Mouse (Mus musculus) left cerebral cortex, adult 9 months (tissue): ENCODE measurements around the gene Ank3.
A peak's percentile ranks its signal among the peaks of the same experiment; 100 is the strongest.
"Not testable (repeated sequence)": the region's sequence is repeated elsewhere in the genome, so short reads cannot be mapped to it uniquely, and the experiment has no call there.

Source experiments
- DNase-seq, 2 experiments: peaks; one replicate each; pipeline ENCODE4 v3.0.0; 2022; ENCODE audit warnings: low spot score in 2 of 2

Gene Ank3

DNA sequence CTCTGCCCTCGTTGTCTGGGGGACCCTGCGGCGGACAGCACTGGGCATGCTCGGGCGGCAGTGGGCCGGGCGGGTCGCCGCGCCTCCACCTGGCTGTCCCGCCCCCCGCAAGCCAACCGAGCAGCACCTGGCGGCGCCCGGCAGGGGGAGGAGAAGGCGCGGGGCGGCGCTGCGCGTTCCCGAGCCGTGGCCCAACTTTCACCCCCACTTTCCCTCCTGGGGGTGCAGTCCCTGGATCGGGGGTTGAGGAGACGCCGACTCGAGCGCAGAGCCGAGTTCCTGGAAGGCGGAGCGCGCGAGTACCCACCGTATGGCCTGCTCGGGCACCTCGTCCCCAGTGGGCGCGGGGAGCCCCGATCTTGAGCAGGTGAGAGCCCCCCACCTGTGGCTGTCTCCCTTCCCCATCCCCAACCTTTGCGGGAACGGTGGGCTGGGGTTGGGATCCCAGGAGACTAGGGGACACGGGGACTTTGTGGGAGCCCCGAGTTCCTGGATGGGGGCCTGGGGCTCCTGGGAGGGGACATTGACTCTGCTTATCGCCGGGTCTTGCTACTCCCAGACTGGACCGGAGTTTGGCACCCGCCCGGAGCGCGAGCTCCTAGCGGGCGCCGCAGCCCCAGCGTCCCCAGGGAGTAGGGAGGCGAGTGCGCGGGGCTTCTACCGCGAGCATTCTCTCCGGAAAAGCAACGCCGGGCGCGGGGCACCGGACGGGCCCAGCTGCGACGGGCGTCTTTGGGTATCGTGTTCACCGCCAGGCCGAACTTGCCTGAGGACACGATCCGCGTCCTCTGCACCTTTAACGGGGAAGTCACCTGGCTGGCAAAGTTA, at the start of gene Ank3:
TSS of gene Ank3 (plus strand) at position 11 of the 828 bp plus-strand sequence.
- DNase-seq, result no peak

DNA sequence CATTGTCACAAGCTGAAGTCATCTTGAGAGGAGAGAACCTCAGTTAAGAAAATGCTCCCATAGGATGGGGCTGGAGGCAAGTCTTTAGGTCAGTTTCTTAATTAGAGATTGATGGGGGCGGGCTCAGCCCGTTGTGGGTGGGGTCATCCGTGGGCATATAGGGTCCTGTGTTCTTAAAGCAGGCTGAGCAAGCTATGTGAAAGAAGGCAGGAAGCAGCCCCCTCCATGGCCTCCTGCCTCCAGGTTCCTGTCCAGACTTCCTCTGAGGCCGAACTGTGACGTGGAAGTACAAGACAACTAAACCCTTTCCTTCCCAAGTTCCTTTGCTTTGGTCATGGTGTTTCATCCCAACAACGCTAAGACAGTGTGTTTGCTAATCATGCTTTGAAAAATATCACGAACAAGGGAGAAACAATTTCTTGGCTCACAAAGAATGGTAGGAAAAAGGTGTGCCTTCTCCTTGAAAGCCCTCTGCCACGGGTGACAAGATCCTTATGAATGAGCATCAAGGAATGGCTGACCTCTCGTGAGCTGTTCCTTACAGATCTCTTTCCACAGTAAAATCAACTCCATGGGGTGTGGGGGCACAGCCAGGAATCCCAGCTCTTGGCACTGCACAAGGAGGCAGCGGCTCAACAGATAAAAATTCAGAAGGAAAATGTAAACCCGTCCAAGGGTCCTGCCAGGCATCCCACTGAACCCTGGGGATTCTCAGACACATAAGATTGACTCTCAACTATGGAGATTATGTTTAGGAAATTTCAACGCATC, 47.3 kb upstream of the Ank3 start:
- DNase-seq, result no peak

DNA sequence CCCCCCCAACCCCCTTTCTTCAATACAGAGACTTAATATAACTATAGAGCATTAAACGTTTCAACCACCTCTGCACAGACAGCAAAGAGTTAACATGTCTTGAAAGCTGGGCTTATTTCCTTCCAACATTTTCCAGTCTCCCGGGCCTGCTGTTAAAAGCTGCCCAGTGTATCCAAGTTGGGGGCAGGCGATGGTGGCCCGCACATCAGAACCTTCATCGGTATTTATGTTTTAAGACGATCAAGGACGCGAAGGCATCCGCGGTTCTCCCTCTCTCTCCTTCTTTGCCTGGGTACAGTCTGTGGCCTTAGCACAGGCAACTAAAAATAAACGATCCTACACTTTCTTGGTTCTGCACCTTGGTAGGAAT, 46.7 kb upstream of the Ank3 start:
- DNase-seq, result no peak

DNA sequence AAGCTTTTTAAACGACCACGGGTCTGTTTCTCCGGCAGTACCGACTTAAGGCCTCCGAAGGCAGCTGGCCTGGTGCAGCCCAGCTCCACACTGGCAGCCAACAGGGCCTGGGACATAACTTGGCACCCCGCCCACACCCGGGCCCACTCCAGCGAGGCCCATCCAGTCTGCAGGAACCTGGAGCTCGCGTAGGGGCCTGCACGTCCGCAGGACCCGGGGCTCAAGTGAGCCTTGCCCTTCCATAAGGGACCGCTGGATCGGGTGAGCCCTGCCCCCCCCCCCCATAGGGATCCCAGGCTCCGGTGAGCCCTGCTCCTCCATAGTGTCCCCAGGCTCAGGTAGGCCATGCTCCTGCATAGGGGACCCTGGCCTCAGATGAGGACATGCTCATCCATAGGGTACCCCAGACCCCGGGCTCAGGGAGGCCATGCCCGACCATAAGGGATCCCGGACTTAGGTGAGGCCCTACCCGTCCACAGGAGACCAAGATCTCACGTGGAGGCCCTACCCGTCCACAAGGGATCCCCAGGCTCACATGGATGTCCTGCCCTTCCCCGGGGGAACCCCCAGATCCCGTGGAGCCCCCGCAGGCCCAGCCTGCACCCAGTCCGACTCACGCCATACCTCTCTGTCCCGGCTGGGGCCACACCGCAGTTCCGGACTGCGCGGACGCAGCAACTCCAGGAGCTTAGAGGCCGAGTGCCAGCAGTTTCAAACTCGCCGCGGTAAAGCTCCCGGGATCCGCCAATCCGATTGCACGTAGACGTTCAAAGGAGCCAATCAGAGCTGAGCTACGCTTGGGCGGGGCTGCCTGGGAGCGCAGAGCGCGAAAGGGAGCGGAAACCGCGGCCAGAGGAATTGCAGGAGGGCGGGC, 46.1 kb upstream of the Ank3 start, which contains the start of gene Cdk1:
TSS of gene Cdk1 (minus strand) at position 727 of the 874 bp plus-strand sequence.
- DNase-seq, result peak; percentile 78 to 94

DNA sequence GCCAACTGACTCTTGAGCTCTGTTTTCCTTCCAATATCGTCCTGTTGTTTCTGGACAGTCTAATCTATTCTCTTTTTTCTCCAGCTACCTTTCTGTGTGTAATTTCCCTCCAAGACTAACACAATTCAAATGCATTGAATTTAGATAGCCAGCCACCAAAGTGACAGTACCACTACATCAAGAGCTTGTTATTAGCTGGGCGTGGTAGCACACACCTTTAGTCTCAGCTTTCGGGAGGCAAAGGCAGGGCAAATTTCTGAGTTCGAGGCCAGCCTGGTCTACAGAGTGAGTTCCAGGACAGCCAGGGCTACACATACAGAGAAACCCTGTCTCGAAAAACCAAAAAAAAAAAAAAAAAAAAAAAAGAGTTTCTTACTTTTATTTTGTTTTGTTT, 45.5 kb upstream of the Ank3 start:
- DNase-seq, result not testable (repeated sequence)

DNA sequence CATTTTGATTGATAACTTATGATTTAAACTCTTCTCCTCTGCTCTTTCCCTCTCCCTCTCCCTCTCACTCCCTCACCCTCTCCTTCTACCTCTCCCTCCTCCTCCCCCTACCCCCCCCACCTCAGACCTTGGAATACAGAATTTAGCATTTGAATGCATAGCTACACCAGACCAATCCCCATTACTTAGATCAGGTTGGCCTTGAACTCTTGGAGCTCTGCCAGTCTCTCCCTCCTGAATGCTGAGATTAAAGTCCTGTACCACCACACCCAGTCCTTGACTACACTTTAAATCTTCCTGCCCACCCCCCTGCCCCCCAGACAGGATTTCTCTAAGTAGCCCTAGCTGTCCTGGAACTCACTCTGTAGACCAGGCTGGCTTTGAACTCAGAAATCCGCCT, 38.9 kb upstream of the Ank3 start:
- DNase-seq, result no peak

DNA sequence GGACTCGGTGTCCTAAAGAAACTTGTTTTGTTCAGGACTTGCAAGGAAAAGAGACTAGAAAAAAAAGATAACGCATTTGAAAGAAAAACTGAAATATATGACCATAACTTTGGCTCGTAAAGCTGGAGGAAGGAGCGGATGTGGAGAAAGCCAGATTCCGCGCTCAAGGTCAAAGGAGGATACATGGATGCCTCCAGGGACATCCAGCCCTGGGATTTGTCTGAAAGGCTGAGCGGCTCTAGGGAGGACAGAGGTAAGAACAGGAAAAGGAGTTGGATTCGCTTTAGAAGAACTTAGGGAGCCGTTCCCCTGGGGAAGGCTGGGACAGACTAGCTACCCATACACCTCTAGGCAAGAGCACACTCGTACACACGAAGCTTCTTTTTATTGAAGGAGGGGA, 32.4 kb upstream of the Ank3 start:
- no peak for DNase-seq

DNA sequence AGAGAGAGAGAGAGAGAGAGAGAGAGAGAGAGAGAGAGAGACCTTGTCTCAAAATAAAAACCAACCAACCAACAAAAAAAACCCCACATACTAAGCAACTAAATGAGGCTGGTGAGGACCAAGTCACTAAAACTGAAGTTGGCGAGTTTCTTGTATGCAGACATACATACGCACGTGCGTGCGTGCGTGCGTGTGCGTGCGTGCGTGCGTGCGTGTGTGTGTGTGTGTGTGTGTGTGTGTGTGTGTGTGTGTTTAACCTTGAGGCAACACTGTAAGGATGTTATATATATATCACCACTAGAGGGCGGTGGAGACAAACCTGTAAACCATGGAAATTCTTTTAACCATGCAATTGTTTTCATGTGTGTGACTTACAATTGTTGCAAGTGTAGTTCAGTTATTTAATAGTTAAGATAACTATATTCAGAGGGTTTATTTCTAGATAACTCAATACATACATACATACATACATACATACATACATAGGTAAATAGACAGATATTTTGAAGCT, 31.6 kb upstream of the Ank3 start:
- DNase-seq, result no peak

DNA sequence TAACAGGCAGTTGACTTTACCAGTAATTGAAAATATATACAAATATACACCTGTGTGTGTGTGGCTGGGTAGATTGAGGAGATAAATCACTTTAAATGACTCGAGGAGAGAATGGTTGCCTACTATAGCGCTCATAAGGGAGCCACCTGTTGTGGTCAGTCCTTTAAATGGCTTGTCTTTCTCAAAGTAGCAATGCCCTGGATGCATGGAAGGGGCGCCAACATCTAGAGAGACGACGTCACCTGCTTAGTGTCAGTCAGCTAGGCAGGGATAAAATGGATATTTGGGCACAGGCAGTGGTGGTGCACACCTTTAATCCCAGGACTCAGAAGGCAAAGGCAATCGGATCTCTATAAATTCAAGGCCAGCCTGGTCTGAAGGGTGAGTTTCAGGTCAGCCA, 29.3 kb upstream of the Ank3 start:
- DNase-seq, result no peak

DNA sequence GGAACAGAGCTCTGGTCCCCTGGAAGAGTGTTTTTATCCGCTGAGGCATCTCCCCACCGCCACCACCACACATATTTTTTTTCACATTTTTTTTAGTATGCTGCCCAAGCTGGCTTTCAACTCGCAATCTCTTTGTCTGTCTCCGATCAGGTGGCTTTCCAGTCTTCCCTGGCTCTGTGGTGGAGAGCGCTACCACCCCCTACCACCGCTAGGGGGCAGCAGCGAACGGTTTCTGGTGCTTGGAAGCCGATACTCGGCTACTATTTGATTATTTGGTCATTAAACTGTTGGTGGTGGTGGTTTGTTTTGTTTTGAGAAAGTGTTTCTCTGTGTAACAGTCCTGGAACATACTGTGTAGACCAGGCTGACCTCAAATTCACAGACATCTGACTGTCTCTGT, 27.1 kb upstream of the Ank3 start:
- DNase-seq, result no peak

DNA sequence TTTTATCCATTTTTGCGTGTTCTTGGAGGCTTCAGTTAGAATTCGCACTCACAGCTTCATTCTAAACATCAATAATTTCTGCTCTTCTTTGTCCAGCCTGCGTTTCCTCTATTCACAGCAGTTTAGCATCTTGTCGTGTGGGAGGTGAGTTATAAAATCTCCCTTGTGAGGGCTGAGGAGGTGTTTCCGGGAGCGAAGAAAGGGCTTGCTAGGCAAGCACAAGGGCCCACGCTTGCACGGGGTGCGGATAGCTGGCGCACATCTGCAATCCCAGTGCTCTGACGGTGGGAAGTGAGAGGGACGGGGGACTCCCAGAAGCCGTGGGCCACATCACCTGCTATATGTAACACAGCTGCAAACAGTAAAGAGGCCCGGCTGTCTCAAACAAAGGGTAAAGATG, 26.5 kb upstream of the Ank3 start:
- DNase-seq, result peak in 1 of 2 experiments; percentile 15

DNA sequence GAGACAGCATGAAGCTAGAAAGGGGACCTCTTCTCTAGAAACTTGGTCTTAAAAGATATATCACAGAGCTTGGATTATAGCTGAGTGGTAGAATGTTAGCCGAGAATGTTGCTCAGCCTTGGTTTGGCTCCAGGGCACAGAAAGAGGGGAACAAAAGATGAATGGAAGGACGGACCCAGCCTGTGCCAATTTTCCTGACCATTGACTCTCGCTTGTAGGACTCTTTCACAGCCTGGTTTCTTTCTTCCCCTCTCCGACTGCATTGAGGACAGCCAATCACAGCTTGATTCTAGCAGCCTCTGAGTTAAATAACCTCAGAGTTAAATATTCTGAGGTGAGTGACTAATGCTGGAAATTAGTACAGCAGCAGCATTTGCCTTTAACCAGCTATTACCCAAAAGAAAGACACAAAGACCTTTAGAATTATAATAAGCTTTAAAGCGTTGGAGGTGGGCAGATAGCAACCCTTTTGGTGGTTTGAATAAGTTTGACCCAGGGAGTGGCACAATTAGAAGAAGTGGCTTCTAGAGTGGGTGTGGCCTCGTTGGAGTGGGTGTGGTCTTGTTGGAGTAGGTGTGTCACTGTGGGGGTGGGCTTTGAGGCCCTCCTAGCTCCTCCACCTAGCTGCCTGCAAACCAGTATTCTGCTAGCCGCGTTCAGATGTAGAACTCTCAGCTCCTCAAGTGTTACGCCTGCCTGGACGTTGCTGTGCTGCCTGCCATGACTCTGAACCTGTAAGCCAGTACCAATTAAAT, 24.6 kb upstream of the Ank3 start:
- DNase-seq, result no peak

DNA sequence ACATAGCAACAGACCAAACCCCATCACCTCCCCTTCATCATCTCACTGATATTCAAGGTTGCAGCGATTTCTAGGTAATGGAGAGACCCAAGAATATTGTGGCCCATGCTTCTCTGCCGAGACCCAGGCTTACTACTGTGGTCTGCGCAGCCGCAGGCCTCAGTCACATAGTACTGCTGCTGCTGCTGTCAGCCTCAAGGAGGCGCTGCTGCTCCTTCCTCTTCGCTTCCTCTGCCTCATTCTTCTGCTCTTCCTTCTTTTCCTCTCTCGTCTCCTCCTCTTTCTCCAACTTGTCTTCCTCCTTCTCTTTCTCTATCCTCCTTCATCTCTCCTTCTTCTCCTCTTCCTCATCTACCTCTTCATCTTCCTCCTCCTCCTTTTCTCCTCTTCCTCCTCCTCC, 23.4 kb upstream of the Ank3 start:
- no peak for DNase-seq

DNA sequence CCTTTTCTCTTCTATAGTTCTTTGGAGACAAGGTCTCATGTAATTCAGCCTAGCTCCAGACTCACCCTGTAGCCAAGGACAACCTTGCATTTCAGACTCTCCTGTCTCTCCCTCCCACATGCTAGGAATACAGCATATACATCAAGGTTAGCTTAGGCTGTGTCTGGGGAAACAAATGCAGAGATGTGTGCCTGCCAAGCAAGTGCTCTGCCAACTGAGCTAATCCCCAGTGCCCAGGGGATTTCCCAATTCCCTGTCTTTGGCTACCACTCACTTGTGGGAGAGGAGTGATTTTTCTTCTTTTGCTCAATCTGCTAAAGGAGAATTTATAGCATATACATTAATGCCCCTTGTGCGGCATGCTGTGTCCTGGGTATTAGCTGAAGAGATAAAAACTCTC, 15.4 kb upstream of the Ank3 start:
- no peak for DNase-seq

DNA sequence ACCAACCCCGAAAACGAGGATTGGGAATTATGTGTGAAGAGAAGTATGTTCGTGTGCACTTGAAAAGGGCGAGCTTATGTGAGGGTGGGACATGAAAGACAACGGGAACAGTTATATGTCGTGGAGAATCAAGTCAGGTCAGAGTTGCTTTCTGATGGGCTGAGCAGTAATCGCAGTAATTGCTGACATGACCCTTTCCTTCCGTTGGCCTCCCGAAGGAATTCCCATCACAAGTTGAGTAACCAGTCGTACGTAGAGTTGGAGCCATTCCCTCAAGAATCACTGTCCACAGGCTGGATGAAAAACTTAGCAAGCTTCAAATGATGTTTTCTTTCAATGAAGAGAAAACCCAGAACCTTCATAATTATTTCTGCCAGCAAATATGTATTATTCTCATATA, 13.9 kb upstream of the Ank3 start:
- DNase-seq, result no peak

DNA sequence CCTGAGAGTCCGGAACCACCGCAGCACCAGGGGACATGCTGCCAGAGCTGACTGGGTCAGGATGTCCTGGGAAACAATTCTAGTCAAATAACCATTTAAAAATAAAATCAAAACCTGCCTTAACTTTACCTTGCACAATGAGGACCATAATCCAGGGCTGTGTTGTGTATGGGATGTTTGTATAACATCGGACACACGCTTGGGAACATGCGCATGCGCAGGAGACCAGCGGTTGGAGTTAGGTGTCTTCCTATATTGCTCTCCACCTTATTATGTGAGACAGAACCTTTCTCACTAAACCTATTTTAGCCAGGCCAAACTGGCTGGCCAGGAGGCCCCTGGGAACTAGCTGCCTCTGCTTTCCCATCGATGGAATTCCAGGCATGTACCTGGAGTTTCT, 13.4 kb upstream of the Ank3 start:
- DNase-seq, result no peak

DNA sequence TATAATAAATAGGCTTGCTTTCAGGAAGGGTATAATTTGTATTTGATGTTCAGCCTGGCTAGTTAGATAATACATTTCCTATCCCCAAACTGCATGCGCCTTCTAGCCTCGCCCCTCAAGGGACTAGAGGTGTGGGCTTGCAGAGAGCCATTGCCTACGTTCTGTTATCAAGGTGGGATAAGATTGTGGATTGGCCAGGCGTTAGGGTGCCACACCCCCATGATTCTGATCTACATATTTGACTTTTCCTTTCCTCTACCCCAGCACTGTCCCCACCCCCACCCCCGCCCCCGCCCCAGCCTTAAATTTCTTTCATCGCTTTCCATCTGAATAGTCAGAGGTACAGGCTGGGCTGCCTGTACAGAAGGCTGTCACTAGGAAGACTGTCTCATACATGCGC, 11.8 kb upstream of the Ank3 start:
- DNase-seq, result no peak

DNA sequence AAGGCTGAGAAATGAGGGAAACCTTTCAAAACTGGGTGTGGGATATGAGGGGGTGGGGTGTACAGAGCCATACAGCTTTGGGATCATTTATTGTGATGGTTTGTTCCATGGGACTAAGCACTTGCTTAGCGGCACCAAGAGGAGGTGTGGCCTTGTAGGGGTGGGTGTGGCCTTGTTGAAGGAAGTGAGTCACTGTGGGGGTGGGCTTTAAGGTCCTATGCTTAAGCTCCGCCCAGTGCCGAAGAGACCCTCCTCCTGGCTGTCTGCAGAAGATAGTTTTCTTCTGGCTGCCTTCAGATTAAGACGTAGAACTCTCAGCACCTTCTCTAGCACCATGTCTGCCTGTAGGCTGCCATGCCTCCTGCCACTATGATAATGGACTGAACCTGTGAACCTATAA, 9.1 kb upstream of the Ank3 start:
- no peak for DNase-seq

DNA sequence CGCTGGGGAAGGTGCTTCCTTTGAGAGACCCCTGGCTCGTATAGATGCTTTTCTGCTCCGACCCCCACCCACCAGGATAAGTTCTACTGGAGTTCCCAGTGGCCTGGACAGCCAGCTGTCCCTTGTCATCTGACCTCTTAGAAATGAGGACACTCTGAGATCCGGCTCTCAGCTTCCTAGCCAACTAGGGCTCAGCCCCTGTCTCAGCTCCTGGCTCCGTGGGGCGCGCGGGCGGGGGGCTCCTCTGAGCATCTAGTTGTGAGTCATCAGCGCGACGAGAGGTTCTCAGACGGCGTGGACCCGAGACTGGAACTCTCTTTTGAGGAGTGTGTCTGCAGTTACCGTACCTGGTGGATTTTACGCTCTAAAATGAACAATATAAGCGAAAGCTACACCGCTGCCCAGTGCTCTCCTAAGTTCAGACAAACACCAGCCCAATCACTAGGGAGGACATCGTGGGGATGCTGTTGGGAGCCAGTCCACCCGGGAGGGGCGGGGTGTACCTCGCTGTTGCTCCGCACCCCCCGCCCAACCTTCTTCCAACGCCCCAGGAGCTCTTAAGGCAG, 293 bp upstream of the Ank3 start:
- DNase-seq, result no peak

DNA sequence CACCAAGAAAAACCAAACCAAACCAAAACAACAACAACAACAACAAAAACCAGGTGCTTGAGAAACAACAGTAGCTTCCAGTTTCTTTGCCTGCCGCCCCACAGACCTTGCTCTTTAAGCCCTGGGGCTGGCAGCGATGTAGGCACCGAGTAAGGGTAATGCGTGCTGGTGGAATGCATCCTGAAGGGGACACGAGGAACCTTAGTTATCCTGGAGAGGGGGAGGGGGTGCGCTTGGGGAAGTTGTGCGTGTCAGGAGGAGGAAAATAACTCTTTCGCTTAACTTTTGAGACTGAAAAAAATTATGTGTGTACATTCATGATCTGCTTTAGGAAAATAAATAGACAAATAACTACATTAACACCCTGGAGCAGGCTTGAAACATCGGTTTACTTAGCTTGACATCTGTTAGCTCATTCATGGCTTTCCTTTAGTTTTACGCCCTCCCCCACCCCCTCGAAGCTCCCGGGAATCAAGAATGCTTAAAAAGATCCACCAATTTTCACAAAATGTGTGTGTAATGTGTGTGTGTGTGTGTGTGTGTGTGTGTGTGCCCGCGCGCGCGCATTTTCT, 1.3 kb downstream of the Ank3 start:
- DNase-seq, result no peak

DNA sequence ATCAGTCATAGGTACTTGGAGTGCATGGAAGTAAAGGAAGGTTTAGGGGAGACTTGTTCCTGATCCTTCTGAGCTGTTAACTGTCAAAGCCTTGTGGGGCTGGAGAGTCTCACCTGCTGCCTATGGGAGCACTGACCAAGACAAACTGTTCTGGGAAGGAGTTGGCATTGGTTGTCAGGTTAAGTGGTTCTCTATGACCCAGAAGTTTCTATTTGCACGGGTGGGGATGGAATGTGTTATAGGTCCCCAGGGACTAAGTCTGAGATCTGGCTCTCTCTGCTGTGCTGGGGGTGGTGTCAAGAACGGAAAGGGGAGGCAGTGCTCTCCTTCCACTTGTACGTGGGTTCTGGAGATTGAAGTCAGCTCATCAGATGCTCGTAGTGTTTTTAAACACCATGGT, 6.9 kb downstream of the Ank3 start:
- no peak for DNase-seq
